Mouse (Mus musculus): ENCODE measurements around the gene Supt4a.

Gene Supt4a

GRCm38 (mm10) chr11:87737175-87737740 is at the start of gene Supt4a:
Gene Supt4a, plus strand, starts transcription at chr11:87737552.
- DNase-seq (ENCODE audit: low spot score), result no peak

- DNase-seq (ENCODE audit: low spot score), result no peak
Observed at GRCm38 (mm10) chr11:87688478-87689203, 48.7 kb upstream of the Supt4a start.

- DNase-seq (ENCODE audit: low spot score), result no peak
Observed at GRCm38 (mm10) chr11:87689402-87689808, 47.9 kb upstream of the Supt4a start.

- no peak for DNase-seq (ENCODE audit: low spot score)
Observed at GRCm38 (mm10) chr11:87690054-87690740, 47.2 kb upstream of the Supt4a start.

GRCm38 (mm10) chr11:87697131-87697682 is 40.1 kb upstream of the Supt4a start:
- no peak for DNase-seq (ENCODE audit: low spot score)

- DNase-seq (ENCODE audit: low spot score), result no peak
Observed at GRCm38 (mm10) chr11:87698126-87698525, 39.2 kb upstream of the Supt4a start.

GRCm38 (mm10) chr11:87701108-87701507 is 36.2 kb upstream of the Supt4a start:
- no peak for DNase-seq (ENCODE audit: low spot score)

- no peak for DNase-seq (ENCODE audit: low spot score)
Observed at GRCm38 (mm10) chr11:87701877-87702620, 35.3 kb upstream of the Supt4a start.

- no peak for DNase-seq (ENCODE audit: low spot score)
Observed at GRCm38 (mm10) chr11:87703654-87704053, 33.7 kb upstream of the Supt4a start.

- DNase-seq (ENCODE audit: low spot score), result no peak
Observed at GRCm38 (mm10) chr11:87704289-87704688, 33.1 kb upstream of the Supt4a start.

GRCm38 (mm10) chr11:87707570-87707969 is 29.8 kb upstream of the Supt4a start:
- DNase-seq (ENCODE audit: low spot score), result no peak

GRCm38 (mm10) chr11:87708979-87709378 is 28.4 kb upstream of the Supt4a start:
- DNase-seq (ENCODE audit: low spot score), result no peak

GRCm38 (mm10) chr11:87709513-87710261 is 27.7 kb upstream of the Supt4a start:
- DNase-seq (ENCODE audit: low spot score), result no peak

GRCm38 (mm10) chr11:87710262-87710615 is 27.1 kb upstream of the Supt4a start:
- no peak for DNase-seq (ENCODE audit: low spot score)

GRCm38 (mm10) chr11:87712188-87712587 is 25.2 kb upstream of the Supt4a start:
- DNase-seq (ENCODE audit: low spot score), result no peak

- DNase-seq (ENCODE audit: low spot score), result no peak
Observed at GRCm38 (mm10) chr11:87715999-87716398, 21.4 kb upstream of the Supt4a start.

GRCm38 (mm10) chr11:87719526-87719925 is 17.8 kb upstream of the Supt4a start:
- no peak for DNase-seq (ENCODE audit: low spot score)

GRCm38 (mm10) chr11:87720324-87720723 is 17.0 kb upstream of the Supt4a start:
- no peak for DNase-seq (ENCODE audit: low spot score)

- DNase-seq (ENCODE audit: low spot score), result no peak
Observed at GRCm38 (mm10) chr11:87720839-87721238, 16.5 kb upstream of the Supt4a start.

GRCm38 (mm10) chr11:87722168-87722567 is 15.2 kb upstream of the Supt4a start:
- no peak for DNase-seq (ENCODE audit: low spot score)

GRCm38 (mm10) chr11:87722891-87723290 is 14.5 kb upstream of the Supt4a start:
- DNase-seq (ENCODE audit: low spot score), result no peak

GRCm38 (mm10) chr11:87725515-87725914 is 11.8 kb upstream of the Supt4a start:
- DNase-seq (ENCODE audit: low spot score), result no peak

Measured in layer of hippocampus, adult 9-10 months (tissue).